Mouse (Mus musculus) embryonic fibroblast, embryonic 13.5 days (primary cell): ENCODE measurements around the gene Ssmem1. TPM values are rescaled to one million over a fixed set of nuclear protein-coding genes. Genes with fewer than 3 reads are reported as not detected.
A peak's percentile ranks its signal among the peaks of the same experiment; 100 is the strongest.

Experiments used
- H3K27ac ChIP-seq: 2 replicates; pipeline ENCODE4 v1.5.1; 2012; ENCODE audit warnings: low read length, control low read depth, inconsistent platforms; ENCODE audit not compliant: insufficient read depth
- H3K4me1 ChIP-seq: 2 replicates; pipeline ENCODE4 v1.6.1; 2011; ENCODE audit warnings: low read length; ENCODE audit not compliant: control insufficient read depth, insufficient read depth
- H3K4me3 ChIP-seq: 2 replicates; pipeline ENCODE4 v1.5.1; 2011; ENCODE audit warnings: mild to moderate bottlenecking, control low read depth, low read length; ENCODE audit not compliant: insufficient read depth
- CTCF ChIP-seq: IDR thresholded peaks from 2 replicates; pipeline ENCODE4 v1.5.1; 2011; ENCODE audit warnings: mild to moderate bottlenecking, control low read depth, low read length, moderate library complexity, borderline replicate concordance; ENCODE audit not compliant: insufficient read depth
- POLR2A ChIP-seq: IDR thresholded peaks from 2 replicates; pipeline ENCODE4 v1.6.1; 2011; ENCODE audit warnings: low read depth, mild to moderate bottlenecking, control low read depth, low read length, moderate library complexity
- polyA plus RNA-seq: library from polyadenylated mRNA; stranded (reverse); fragments of >200 nt; gene quantifications from 2 replicates; pipeline ENCODE4 v1.2.4, GENCODE M21; 2011; ENCODE audit warnings: low read depth; ENCODE audit not compliant: missing spikeins, insufficient read length

Ssmem1 gene
- polyA plus RNA-seq = not detected in 2 replicates

DNA sequence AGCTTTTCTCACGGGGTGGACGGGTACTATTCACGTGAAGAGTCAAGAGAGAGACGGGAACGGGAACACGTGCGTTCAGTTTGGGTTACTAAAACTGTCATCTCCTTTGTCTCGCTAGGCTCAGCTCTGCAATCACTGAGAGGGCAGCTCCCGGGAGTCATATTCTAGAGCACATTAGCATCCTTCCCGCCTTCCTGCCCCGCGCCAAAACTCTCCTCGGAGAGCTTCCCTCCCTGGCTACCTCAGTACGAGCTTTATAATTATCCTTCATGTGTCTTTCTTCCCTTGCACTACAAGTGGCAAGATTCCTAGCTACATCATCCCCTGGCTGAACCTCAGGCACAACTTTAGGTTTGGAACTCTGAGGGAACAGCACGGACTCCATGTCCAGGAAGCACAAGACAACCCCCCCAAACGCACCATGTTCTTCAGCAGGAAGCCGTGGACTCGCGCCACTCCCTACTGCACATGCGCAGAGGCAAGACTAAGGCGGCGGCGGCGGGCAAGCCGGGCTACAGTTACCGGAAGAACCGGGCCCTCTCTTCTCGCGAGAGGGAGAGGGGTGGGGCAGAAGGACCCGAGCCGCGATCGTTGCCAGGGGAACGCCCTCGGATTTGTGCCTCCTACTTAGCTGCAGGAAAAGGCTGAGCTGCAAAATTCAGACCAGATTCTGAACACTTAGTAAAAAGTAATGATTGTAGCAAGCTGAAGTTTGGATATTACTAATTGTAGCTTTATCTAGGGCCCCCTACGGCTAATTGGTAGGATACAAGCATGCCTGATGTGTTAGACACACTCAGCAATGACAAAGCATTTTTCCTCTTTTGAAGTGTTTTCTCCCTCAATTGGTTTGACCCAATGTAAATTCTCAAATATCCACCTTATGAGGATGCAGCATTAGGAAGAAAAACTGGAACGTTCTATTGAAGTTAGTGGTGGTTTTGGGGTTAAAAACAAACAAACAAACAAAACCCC lies at the start of gene Ssmem1, which contains the start of gene Tmem209:
Gene Ssmem1, plus strand, starts transcription at position 585 of the 975 bp plus-strand sequence.
Gene Tmem209, minus strand, starts transcription at position 519 of the 975 bp plus-strand sequence.
- no peaks in the 10 kb centered on the region for H3K4me1 ChIP-seq
- peak within 1 kb of the TSS; percentile 73 for H3K4me3 ChIP-seq
- H3K27ac ChIP-seq = peak within 1 kb of the TSS; percentile 94
- peak; percentile 98 for TF ChIP-seq POLR2A
- TF ChIP-seq CTCF = no peak

DNA sequence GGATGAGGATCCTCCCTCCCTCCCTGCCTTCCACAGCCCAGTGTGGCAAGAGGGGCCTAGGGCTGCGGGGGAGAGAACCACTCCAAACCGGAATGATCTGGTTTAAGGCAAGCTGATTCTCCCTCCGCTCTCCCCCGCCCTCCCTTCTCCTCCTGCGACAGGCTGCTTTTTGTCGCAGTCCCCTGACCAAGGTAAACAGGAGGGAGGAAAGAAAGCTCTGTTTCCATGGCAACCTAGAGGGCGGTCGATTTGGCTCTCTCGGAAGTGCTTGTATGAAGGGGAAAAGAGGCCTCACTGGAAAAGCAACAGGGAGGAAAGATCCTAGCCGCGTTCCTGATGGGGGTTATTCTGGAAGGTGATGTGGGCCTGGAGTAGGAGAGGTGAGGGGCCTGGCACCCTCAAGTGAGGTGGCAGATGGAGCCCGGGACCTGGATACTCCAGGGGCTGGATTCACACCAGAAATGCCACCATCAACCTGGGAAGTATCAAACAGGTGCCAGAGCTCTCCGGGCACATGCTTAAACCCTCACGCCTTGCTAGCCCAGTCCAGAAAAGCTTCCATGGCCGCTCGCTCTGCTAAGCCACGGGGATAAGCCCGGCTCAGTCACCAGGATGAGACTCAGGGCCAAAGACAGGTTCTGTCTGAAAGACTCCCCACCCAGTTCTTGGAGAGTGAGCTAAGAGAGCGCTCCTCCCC lies 48.8 kb upstream of the Ssmem1 start:
- Histone ChIP-seq H3K4me1 (peaks cover 2% of the 10 kb centered on the region; the same call in 1 of the 2 replicates), H3K27ac (no peak overlapping the region), H3K4me3 (no peak overlapping the region)
- TF ChIP-seq POLR2A (no peak), CTCF (no peak)

DNA sequence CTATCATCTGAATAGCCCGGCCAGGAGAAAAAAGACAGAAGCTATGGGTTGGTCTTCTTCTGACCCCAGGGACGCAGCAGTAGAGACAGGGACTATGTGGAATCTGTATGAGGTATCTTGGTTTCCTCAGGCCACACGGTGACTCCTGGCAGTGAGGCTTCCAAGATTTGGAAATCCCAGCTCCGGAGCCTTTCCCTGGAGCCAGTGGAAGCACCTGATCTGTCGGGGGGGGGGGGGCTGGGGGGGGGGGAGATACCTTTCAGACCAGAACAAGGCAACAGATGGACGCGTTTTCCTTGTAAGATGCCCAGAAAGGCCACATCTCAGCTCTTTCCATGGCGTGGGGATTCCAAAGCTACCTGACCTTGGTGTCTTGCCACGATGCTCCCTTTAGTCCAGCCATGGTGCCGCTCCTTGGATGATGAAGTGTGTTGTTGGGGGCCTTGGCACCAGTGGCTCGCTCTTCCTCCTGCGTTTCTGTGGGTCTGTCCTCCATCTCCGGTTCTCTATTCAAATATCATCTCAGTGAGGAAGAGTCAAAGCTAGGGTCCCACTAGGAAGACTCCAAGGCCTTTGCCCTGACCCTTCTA lies 47.8 kb upstream of the Ssmem1 start:
- Histone ChIP-seq H3K27ac (no peak overlapping the region), H3K4me3 (no peak overlapping the region), H3K4me1 (peaks cover 2% of the 10 kb centered on the region; the same call in 1 of the 2 replicates)
- no peak for TF ChIP-seq CTCF
- TF ChIP-seq POLR2A = no peak

DNA sequence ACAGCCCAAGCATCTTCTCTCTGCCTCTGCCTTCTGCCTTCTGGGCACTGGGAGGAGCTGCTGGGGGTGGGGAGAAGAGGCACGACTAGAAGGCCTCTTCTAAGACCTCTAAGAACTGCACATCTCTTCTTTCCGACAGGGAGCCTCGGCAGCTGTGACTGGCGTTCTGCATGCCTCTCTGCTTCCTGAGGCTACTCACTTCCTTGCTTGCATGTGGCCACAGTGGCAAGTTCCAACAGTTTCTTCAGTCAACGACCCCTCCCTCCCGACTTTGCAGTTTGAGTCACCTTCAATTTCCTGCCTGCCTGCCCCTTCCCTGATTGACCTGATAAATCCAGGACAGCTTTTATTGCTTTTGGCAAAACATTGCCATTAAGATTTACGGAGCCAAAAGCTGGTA lies 46.8 kb upstream of the Ssmem1 start:
- peaks cover 2% of the 10 kb centered on the region; the same call in 1 of the 2 replicates for H3K4me1 ChIP-seq

DNA sequence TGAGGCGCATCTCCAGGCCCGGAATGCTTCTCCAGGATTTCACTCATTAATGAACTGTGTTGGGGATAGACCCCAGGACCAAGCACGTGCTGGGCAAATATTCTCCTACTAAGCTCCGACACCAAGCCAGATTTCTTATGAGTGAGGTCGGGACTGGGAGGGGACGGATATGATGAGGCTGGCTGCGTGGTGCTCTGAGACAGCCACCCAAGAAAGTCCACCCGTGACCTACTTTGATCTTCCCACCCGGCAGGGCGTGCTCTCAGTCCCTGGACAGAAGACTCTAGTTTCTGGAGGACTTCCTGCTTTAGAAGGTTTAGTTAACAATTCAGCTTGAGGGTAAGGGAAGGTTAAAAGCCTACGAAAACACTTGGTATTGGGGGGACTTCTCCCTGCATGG lies 44.1 kb upstream of the Ssmem1 start:
- H3K27ac ChIP-seq = no peak overlapping the region
- no peak for TF ChIP-seq POLR2A
- no peak for TF ChIP-seq CTCF
- peaks cover 2% of the 10 kb centered on the region; the same call in 1 of the 2 replicates for H3K4me1 ChIP-seq
- no peak overlapping the region for H3K4me3 ChIP-seq

More for the DNA sequence above, 46.8 kb upstream of the Ssmem1 start:
- Histone ChIP-seq H3K27ac (no peak overlapping the region), H3K4me3 (no peak overlapping the region)
- TF ChIP-seq POLR2A = no peak

DNA sequence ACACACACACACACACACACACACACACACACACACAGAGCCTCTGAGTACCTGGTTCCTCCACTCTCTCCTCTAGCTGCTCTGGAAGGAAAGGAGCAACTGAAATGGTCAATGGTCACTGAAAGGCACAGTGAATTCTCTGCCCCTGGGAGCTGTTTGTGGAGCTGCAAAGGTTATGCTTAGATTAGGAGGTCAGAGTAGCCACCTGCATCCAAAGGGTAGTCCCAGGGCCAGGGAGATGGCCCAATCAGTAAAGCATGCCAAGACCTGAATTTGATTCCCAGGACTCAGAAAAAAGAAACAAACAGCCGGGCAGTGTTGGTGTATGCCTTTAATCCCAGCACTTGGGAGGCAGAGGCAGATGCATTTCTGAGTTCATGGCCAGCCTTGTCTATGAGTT lies 41.6 kb upstream of the Ssmem1 start:
- no peak for TF ChIP-seq CTCF
- no peak for TF ChIP-seq POLR2A
- H3K27ac ChIP-seq = no peak overlapping the region

DNA sequence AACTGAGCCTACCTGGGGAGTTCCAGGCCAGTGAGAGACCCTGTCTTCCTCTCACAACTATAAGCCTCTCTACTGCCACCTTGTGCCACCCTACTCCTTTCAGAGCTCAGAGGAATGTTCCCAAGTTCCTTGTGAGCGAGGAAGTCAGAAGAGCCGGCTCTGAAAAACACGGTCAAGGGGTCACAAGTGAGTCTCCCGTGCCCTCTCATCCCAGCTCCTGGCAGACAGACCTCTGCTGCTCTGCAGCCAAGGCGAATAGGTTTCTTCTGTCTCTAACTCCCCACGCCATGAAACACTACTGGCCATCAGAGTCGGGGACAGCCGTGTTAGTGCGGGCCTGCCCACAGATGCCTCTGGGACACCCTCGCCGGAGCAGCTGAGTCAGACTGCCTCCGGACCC lies 41.0 kb upstream of the Ssmem1 start:
- no peak for TF ChIP-seq CTCF
- no peak for TF ChIP-seq POLR2A
- H3K27ac ChIP-seq = no peak overlapping the region
- H3K4me3 ChIP-seq = no peak overlapping the region
- no peaks in the 10 kb centered on the region for H3K4me1 ChIP-seq

More for the DNA sequence above, 41.6 kb upstream of the Ssmem1 start:
- no peak overlapping the region for H3K4me3 ChIP-seq
- no peaks in the 10 kb centered on the region for H3K4me1 ChIP-seq

DNA sequence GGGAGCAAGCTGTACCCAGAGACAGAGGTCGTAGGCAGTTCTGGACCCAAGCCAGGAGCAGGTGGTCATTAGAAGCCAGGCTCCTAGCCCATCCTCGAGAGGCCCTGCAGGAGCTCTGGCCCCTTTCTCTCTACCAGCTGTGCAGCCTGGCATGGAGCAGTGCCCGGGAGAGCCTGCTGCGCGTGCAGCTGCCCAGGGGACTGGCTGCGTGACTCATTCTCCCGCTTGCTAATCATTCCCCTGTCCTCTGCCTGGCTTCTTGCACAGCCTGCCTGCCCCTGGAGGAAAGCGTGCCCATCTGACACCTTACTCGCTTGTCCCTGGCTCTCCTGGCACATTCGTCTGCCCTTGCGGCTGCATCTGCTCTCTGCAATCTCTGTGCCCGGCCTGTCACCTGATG lies 40.3 kb upstream of the Ssmem1 start:
- TF ChIP-seq CTCF (no peak), POLR2A (no peak)
- no peak overlapping the region for H3K4me3 ChIP-seq
- H3K4me1 ChIP-seq = no peaks in the 10 kb centered on the region
- no peak overlapping the region for H3K27ac ChIP-seq

DNA sequence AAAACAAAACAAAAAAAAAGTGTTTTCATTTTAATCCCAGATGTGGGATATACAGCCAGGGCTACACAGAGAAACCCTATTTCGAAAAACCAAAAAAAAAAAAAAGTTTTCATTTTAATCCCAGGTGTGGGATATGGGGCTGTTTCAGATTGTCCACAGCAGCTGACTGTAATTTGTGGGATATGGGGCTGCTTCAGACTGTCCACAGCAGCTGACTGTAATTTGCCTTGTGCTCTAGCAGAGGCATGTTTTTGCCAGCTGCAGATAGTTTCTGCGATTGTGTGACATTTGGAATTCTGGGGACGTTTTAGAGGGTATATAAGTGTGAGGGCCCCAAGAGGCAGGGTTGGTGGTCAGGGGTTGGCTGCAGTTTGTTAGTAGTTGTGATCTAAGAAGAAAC lies 37.9 kb upstream of the Ssmem1 start:
- no peak overlapping the region for H3K27ac ChIP-seq
- no peak for TF ChIP-seq CTCF
- TF ChIP-seq POLR2A = no peak

More for the DNA sequence above, 37.9 kb upstream of the Ssmem1 start:
- H3K4me3 ChIP-seq = no peak overlapping the region
- H3K4me1 ChIP-seq = no peaks in the 10 kb centered on the region
